Mouse (Mus musculus) mature B cell (primary cell): ENCODE results near the gene Sorl1.
"Not testable (repeated sequence)": the region's sequence is repeated elsewhere in the genome, so short reads cannot be mapped to it uniquely, and the experiment has no call there.

ENCODE experiments used
- in situ Hi-C: fragments of 300-500 bp; cut with MboI; formaldehyde crosslinking; loops from 2 replicates; pipeline ENCODE4 v1.14.3; 2019

Sorl1 gene

DNA sequence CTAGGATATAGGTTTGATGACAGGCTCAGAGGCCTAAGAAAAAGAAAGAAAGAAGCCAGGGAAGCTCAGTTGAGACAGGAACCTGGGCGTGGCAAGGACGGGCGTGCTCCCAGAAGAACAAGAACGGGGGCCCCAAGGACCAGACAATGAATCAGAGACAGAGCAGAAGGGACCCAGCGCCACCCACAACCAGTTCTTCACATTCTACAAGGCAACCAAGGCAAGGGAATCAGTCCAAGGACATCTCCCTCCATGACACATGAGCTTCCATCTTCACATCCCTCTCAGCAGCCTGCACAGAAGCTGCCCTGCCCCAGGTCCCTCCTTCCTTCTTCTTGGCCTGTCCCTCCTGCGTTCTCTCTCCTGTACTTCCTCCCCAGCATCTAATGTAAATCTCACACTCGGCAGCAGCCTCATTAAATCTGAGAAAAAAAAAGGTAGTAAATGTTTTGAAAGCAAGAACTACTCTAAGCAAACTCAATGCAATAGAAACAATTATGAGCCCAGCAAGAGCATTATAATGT lies 30.0 kb downstream of the Sorl1 start:
- in situ Hi-C loops: no loop called here

DNA sequence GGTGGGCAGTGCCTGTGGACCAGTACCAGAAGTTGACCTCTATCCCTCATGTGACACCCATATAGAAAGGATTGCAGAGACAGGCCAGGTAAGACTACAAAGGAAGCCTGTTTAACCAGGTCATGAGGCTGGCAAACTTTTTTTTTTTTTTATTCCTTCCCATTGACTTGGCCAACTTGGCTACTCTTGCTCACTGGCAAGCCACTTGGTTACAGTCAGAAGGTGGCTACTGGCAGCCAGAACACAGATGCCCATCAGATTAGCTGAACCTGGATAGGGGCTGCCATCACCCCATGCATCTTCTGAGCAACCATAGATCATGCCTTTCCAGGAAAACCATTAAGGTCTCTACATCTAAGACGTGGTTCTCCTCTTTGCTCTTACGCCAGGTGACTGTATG lies 31.3 kb downstream of the Sorl1 start:
- in situ Hi-C loops: no loop called here

DNA sequence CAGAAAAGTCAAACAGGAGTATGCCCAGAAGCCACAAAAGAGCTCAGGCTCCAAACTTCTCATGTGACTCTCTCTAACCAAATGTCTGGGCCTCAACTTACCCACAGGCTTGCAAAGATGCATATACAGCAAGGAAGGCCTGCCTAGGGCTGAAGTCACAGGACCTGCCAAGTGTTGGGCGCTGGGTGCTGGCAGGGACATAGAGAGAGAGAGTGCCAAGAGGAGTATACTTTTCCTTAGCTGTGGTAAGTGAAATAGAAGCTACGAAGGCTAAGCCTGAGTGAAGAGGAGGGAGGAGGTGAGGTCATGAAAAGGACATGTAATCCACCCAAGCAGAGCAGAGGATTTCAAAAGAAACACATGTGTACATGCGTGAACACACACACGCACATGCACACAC lies 32.5 kb downstream of the Sorl1 start:
- in situ Hi-C loops: no loop called here

DNA sequence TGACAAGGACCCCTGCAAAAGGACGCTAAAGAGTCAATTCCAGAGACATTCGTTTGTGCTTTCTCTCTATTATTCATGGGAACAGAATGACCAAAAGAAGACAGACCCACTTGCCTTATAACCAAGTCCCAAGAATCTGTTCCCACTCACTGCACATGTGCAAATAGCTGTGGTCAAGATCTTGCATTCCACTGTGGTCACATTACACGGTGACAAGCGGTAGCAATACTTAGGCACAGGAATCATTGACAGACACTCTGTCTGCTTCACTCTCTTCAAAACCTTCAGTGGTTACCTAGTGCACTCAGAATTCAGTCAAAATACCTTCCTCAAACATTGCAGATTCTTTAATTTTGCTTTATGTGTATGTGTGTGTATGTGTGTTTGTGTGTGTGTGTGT lies 36.2 kb downstream of the Sorl1 start:
- in situ Hi-C loops: no loop called here

DNA sequence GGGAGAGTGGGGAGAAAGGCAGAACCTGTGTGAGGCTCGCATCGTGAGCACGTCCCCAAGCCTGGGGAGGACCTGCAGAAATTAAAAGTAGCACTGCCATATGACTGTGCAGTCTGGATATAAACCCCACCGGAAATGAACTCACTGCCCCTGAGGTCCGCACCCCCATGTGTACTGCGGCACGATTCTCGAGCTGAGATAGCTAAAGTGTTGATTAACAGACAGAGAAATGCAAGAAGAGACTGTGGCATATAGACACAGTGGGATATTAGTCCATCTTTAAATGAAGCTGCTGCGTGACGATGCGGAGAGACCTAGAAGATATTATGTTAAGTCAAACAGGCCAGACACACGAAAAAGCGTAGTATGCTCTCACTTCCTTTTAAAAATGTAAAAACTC lies 38.1 kb downstream of the Sorl1 start:
- in situ Hi-C loops: no loop called here

DNA sequence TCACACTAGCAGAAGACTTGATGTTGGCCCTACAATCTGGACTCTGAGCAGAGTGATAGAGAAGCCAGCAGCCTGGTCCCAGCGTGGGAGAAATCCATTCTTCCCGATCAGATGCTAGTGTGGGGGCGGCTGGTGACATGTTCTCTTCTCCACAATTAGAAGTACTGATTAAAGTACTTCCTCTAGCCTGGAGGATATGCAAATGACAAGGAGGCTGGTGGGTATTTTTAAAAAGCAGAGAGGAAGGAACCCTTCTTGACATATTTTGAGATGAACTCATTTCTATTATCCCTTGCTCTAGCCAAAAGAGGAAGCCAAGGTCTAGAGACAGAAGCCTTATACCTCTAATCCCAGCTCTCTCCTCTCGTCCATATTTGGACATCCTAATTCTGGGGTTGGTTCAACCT lies 40.4 kb downstream of the Sorl1 start:
- in situ Hi-C loops: no loop called here

DNA sequence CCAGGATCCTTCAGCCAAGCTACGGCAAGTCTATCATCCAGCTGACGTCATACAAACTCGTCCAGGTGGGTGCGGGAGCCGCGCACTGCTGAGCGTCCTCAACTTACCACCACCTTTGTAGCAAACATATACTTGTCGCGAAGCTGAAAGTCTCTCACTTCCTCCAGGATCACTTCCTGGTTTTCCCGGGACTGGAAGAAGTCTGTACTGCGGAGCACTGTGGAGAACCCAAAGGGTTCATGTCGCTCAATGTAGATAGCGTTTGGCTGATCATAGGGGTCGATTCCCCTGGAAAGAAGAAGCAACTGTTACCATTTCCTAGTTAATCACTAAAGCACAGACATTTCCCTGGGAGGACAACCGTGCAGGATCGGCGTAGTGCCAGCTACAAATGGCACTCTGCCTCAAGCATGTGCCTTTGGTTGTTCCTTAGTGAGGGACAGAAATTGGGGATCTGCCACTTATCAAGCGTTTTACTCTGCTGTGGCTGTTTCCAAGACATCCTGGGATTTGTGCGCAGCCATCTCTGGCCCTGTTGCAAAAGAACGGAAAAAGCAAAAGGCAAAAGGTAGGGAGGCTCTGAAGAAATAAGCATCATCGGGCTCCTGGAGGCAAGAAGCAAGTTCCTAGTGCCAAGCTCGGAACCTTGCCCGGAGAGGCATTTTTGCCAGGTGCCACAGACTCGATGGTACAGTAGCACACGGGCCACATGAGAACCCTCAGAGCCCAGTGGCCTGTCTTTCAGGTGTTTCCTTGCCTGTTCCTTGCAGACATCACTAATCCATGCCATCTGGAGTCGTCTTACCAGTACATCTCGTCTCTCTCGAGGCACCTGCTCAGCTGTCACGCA lies 42.2 kb downstream of the Sorl1 start:
- in situ Hi-C loops: no loop called here

DNA sequence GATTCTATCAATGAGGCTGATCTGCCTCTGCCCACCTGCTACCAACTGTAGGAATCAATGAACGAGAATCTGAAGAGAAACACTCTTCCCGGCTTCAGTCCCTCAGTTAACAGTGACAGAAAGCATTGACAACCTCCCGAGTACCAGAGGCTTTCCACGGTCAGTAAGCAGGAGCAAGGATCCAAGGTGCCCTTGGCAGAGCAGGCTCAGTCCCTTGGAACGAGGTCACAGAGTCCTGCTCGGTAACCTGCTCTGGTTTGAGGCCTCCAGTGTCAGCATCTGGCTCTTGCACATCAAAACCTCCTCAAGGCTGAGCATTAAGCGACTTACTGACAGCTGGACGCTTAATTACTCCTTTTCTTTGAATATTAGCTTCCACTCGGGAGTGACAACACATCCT lies 43.4 kb downstream of the Sorl1 start:
- in situ Hi-C loops: no loop called here

DNA sequence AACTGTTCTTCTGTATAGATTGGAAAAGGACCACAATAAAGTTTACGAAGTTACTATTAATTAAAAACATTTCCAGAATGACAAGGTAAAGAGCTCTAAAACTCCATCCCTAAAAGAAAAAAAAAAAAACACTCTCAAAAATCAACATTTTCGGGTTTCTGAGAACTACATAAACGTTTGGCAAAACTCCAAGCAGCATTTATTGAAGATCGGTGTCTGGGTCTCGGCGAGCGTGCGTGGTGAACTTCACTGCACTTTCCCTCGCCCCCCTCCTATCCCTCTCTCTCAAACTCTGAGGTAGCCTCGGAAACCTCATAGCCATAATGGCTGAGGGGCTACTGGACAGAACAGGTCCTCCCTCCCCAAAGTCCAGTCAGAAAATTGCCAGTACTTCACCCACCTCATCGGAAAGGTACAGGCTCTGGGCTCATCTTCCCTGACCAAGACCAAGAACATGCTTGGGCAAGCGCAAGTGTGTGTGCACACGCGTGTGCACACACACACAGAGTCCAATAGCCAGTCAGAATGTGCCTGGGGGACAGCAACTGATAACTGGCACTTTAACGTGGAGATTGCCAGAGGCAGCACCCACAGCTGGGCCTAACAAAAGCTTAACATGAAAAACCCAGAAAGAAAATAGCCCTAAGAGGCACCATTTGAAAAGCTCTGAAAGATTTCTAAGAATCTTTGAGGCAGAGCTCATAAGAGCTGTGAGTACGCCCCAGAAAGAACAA lies 46.8 kb downstream of the Sorl1 start:
- in situ Hi-C loops: no loop called here

DNA sequence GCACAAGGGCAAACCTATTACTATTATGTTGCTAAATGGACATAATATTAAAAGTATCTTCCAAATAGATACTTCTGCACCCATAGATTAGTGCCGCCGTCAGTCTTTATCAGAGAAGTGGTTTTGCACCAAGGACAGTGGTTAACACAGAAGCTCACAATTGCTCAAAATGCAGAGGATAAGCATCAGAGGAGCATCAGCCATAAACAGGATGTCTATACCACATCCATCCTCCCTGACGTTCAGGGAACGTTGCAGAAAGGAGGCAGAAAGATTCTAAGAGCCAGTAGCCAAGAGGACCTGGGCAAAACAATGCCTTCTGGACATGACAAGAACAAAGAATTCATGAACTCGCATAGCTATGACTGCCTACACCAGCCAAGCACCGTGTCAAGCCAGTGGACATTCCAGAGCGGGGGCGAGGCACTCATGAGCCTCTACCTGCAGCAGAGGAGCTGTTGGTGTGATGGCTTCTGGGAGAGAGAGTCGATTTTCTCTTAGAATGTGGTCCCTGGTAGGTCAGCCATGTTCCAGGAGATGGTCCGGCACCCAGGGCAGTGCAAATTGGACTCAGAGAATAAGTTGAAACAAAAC lies 47.7 kb downstream of the Sorl1 start:
- in situ Hi-C loops: no loop called here

DNA sequence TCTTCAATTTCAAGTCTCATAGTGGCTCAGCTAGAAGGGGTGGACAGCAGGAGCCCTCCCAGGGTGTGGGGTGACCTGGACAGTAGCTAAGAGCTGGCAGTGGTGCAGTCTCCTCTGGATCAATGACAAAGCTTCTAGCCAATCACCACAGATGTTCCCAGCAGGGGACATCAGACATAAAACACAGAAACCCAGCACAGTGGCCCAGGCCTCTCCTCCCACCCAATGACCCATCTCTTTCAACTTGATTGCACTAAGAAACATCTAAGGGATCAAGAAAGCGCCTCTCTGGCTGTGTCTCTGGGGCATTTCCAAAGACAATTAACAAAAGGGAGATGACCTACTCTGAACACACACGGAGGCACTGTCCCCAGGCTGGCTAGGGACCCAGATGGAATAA lies 48.9 kb downstream of the Sorl1 start:
- in situ Hi-C loops: no loop called here

DNA sequence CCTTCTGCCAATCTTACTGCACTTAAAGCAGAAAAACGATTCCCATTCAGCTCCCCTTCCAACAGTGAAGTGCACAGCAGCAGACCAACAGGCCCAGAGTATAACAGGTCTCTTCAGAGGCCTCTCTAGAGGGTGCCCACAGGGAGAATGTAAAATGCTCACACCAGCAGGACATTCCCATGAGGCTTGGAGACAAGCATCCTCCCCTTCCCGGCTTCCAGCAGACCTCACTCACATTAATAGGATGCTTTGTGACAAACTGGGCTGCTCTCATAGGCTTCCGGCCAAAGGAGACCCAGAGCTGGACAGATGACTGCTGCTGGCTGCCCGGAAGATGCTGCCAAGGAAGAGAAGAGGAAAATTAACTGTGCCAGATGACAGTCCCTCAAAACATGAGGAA lies 52.1 kb downstream of the Sorl1 start:
- in situ Hi-C loops: no loop called here

DNA sequence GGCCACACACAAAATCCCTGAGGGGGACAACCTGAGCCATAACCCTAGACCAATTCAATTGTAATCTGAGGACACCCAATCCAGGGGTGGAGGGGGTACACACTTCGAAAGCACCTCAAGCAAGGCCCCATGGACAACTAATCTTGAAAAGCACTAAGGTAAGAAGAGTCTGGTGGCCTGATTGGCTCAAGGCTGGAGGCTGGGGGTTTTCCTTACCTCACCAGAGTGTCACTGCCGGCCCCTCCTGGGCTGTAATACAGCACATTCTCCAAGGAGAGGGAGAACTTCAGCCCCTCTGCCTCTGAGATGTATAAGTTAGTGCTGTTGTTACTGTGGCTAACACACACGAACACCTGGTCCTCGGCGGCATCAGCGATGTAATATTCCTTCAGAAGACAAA lies 53.2 kb downstream of the Sorl1 start:
- in situ Hi-C loops: no loop called here

DNA sequence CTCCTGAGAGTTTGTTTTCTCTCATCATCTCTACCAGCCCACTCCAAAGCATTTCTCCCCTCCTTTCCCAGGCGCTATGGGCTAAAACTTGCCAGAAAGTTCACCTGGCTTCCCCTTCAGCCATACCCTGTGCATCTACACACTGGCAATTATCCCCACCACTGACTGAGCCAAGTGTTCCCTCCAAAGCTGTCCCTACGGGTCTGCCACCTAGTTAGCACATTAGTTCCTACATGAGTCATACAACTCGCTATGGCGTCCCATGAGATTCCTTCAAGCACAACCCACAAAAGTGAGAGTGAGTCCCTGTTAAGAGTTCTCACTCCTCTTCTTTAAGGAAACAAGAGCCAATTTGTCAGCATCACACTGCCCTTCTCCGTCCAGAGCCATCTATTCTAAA lies 54.6 kb downstream of the Sorl1 start:
- in situ Hi-C loops: no loop called here

DNA sequence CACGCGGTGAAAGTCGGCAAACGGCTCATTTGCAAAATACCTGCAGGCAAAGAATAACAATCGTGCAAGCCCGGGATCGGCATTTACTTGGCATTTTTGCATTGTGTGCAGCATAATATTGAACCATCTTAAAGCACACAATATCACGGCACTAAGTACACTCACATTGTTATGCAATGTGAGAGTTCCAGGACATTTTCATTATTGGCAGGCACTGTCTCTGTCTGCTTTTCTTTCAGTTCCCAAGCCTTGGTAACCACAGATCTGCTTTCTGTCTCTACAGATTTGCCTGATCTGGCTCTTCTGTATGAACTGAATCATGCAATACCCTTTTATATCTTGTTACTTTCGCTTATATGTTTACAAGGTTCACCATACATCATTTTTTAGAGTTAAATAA lies 56.1 kb downstream of the Sorl1 start:
- in situ Hi-C loops: no loop called here

DNA sequence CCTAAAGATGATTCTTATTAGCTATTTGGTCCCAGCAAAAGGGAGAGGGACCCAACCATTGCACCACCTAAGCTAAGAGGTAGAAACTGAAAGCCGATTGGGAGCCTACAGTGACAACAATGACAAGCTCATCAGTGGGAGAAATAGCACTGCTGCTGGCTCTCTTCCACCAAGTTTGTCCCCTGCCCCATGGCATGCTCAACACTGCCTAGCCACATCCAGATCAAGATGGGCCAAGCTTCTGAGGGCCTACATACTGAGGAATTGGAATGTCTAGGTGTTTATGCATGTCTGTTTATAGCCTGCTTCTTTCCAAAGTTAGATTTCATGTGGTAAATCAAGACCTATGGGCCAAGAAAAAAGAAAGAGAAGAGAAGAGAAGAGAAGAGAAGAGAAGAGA lies 58.3 kb downstream of the Sorl1 start:
- in situ Hi-C loops: no loop called here

DNA sequence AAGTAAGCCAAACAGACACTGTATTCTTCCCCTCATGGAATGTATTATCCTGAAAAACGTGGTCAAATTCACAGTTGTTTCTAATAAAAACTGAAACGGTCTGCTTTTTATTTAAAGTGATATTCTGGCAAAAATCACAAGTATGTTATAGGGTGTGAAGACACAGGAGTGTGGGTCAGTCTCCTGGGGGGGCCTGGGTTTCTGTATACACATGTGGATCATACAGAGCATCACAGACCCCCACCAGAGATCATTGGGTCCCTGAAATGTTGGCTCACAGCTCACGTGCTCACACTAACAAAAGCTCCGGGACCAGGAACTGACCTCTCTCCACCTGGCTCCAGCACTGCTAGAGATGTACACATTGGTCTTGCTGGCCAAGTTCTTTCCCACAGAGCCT lies 60.7 kb downstream of the Sorl1 start:
- in situ Hi-C loops: no loop called here

DNA sequence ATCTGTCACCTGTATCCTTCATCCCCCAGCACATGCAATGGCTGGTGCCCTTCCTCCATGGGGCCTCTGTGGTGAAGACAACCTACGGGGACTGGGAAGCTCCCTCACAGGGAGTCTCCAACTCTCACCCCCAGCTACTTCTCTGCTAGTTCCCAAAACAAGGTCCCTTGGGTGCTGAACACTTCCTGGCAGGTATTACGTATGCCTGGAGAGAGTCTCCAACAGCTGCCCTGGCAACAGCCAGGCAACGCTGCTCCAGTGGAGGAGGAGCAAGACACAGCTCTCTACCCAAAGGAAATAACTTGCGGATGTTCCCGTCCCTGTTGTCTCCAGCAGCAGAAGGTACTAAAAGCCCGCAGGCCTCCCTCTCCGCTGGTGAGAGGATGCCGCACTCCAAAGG lies 61.8 kb downstream of the Sorl1 start:
- in situ Hi-C loops: no loop called here

DNA sequence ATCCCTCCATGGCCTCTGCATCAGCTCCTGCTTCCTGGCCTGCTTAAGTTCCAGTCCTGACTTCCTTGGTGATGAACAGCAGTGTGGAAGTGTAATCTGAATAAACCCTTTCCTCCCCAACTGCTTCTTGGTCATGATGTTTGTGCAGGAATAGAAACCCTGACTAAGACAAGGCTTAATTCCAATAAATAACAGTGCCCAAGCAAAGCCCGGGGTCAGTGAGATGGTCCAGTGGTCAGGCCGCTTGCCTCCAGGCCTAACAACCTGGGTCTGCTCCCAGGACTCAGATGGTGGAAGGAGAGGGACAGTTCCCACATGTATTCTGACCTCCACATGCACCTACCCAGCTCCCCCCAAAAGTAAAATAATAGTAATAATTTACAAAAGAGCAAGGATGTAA lies 65.1 kb downstream of the Sorl1 start:
- in situ Hi-C loops: not testable (repeated sequence)

DNA sequence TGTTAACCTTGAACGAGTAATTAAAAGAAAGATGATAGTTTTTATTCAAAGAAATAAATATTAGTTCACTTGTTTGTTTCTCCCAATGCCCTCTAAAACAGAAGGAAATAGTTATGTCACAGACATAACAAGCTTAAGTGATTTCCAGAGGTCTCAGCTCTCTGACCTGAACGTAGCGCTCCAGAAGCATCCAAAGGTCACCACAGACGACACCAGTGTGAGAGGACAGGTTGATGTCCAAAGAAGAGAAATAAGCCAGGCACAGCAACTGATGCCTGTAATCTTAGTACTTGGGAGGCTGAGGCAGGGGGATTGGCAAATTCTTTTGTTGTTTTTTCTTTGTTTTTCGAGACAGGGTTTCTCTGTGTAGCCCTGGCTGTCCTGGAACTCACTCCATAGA lies 67.5 kb downstream of the Sorl1 start:
- in situ Hi-C loops: no loop called here

DNA sequence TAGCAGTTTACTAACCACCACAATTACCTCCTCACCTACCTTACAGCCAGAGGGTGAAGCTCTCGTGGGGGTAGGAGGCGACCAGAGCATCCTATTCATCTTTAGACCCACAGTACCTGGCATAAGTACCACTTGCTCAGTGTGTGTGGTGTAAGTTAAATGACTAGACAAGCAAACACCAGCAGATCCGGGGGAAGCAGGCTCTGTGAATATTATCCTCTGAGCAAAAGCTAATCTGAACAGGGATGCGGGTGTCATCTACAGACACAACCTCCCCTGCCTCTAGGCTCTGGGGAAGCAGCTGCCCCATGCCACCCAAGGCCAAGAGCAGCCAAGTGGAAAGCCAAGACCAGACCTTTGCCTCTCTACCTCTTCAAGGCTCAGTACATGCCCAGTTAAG lies 68.7 kb downstream of the Sorl1 start:
- in situ Hi-C loops: no loop called here

DNA sequence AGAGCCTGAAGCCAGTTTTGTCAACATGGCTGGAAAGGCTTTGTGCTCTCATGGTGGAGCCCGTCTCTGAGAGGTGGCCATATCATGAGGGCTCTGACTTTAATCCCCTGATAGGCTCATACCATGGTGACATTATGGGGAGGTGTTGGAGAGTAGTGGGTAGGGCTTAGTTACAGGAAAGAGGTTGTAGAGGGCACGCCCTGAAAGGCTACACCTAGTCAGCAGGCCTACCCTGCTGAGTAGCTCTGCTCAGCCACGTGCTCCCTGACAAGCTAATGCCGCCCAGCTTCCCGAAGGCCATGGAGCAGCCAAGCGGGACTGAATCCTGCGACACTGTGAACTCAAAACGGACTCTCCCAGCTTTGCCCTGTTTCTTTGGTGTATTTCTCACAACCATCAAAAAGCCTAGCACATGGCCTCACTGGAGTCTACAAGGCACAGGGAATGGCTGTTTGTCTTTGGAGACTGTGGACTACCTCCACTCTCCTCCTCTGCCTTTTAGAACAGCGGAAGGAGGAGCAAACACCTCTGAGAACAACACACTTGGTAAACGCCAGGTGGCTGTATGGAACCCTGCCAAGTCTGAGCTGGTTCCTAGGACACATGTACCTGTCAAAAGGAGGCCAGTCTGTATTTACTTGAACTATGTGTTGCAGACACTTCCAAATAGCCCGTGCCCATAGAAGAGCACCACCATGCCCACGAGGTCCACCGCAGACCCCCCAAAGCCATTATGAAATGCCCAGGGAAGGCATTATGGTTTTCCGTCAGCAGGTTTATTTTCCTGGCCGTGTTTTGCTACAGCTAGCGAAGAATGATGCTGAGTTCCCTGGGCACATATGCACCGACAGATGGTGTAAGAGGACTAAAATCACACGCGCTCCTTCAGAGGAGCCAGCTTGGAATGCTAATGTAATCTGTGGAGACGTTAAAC lies 69.5 kb downstream of the Sorl1 start:
- in situ Hi-C loops: no loop called here
